Mouse (Mus musculus): ENCODE results near the gene Psors1c2.

The Psors1c2 gene

GRCm38 (mm10) chr17:35557351-35557750, 24.4 kb downstream of the Psors1c2 start:
- no peak for DNase-seq (ENCODE audit: low spot score)

GRCm38 (mm10) chr17:35558216-35558615, 25.2 kb downstream of the Psors1c2 start:
- DNase-seq (ENCODE audit: low spot score): no peak

GRCm38 (mm10) chr17:35567150-35567549, 34.1 kb downstream of the Psors1c2 start, which contains the start of gene 2300002M23Rik:
Gene 2300002M23Rik (plus strand): TSS chr17:35567450.
- no peak for DNase-seq (ENCODE audit: low spot score)

- DNase-seq (ENCODE audit: low spot score): no peak
Measured at GRCm38 (mm10) chr17:35567767-35568166, 34.8 kb downstream of the Psors1c2 start.

GRCm38 (mm10) chr17:35569091-35569944, 36.3 kb downstream of the Psors1c2 start:
- no peak for DNase-seq (ENCODE audit: low spot score)

GRCm38 (mm10) chr17:35570836-35571235, 37.8 kb downstream of the Psors1c2 start:
- no peak for DNase-seq (ENCODE audit: low spot score)

GRCm38 (mm10) chr17:35571477-35571876, 38.5 kb downstream of the Psors1c2 start:
- no peak for DNase-seq (ENCODE audit: low spot score)

- peak; percentile 52 for DNase-seq (ENCODE audit: low spot score)
Measured at GRCm38 (mm10) chr17:35578211-35578610, 45.2 kb downstream of the Psors1c2 start.

GRCm38 (mm10) chr17:35582900-35583299, 49.9 kb downstream of the Psors1c2 start:
- DNase-seq (ENCODE audit: low spot score): no peak

All from urinary bladder, postnatal 10 days (tissue).